ENCODE assay signal across 10 mouse cellular contexts in genomic region chr17:28455098-28455497, GRCm38 (mm10).
DNase-seq lines count a peak whose midpoint lies in the region; ATAC-seq and TF ChIP-seq lines count a peak whose summit lies in the region.
"Had no signal": no experiment of that assay in that cellular context is flagged by ENCODE, and none has a peak within 500 bp of the region (broad histone marks: within the 10 kb centered on the region; RNA-seq: fewer than 3 reads in every experiment).

No protein-coding gene starts in this region.

- H3K4me2 ChIP-seq in kidney, embryonic 14.5 days (replicated peaks; ENCODE audit: low read depth, low read length), result no peak overlapping the region
- no peak overlapping the region for H3K4me2 ChIP-seq in stomach, postnatal 0 days (replicated peaks; ENCODE audit: low read depth)
- H3K4me2 ChIP-seq: limb, embryonic 12.5 days had no signal

- no peak overlapping the region for H3K9ac ChIP-seq in kidney, embryonic 14.5 days (ENCODE audit: low read depth, low read length)
- no peak overlapping the region for H3K9ac ChIP-seq in ES-Bruce4 (ENCODE audit: low read depth, poor library complexity, severe bottlenecking)
- H3K9ac ChIP-seq in stomach, postnatal 0 days (ENCODE audit: low read length), result no peak overlapping the region
- H3K9ac ChIP-seq: limb, embryonic 12.5 days had no signal

- no peaks in the 10 kb centered on the region for H3K36me3 ChIP-seq in kidney, embryonic 14.5 days (ENCODE audit: control insufficient read depth, insufficient read depth, low read length)
- no peaks in the 10 kb centered on the region for H3K36me3 ChIP-seq in ES-Bruce4 (ENCODE audit: control insufficient read depth, insufficient read depth, low read length, poor library complexity, severe bottlenecking)
- H3K36me3 ChIP-seq in stomach, postnatal 0 days (ENCODE audit: control insufficient read depth, insufficient read depth, low read length), result no peaks in the 10 kb centered on the region
- H3K36me3 ChIP-seq: limb, embryonic 12.5 days had no signal

- 70% methylated on average over 4 of the region's 4 CpGs for WGBS in kidney, embryonic 14.5 days
- 35% methylated on average over 4 of the region's 4 CpGs for WGBS in stomach, postnatal 0 days

- no peak for ATAC-seq in kidney, embryonic 14.5 days (ENCODE audit: low FRiP score, low TSS enrichment)
- no peak for ATAC-seq in stomach, postnatal 0 days (ENCODE audit: low FRiP score, low TSS enrichment)

- H3K4me3 ChIP-seq in kidney, embryonic 14.5 days (ENCODE audit: low read length), result no peak overlapping the region
- no peak overlapping the region for H3K4me3 ChIP-seq in ES-Bruce4 (ENCODE audit: low read depth, low read length)
- H3K4me3 ChIP-seq in stomach, postnatal 0 days (ENCODE audit: low read depth, low read length), result no peak overlapping the region
- H3K4me3 ChIP-seq: erythroblast, embryonic 14.5 days; limb, embryonic 12.5 days had no signal

- H3K27ac ChIP-seq in kidney, embryonic 14.5 days (ENCODE audit: low read depth, low read length), result no peak overlapping the region
- H3K27ac ChIP-seq in ES-Bruce4 (ENCODE audit: insufficient read depth, low read length), result no peak overlapping the region
- H3K27ac ChIP-seq in stomach, postnatal 0 days (replicated peaks), result no peak overlapping the region

- H3K27me3 ChIP-seq in kidney, embryonic 14.5 days (ENCODE audit: control insufficient read depth, insufficient read depth, low read length), result no peaks in the 10 kb centered on the region
- H3K27me3 ChIP-seq in ES-Bruce4 (ENCODE audit: control insufficient read depth, insufficient read depth, low read length, poor library complexity, severe bottlenecking), result no peaks in the 10 kb centered on the region
- H3K27me3 ChIP-seq in stomach, postnatal 0 days (ENCODE audit: control insufficient read depth, insufficient read depth, low read length), result no peaks in the 10 kb centered on the region
- H3K27me3 ChIP-seq: limb, embryonic 12.5 days had no signal

- no peak for TF ChIP-seq POLR2A in ES-Bruce4 (IDR thresholded peaks at IDR 0.05; ENCODE audit: insufficient read depth, low read length)

- H3K4me1 ChIP-seq in kidney, embryonic 14.5 days (ENCODE audit: control insufficient read depth, insufficient read depth, low read length), result no peaks in the 10 kb centered on the region
- H3K4me1 ChIP-seq in ES-Bruce4 (ENCODE audit: control insufficient read depth, insufficient read depth, low read length), result peaks cover under 1% of the 10 kb centered on the region
- H3K4me1 ChIP-seq in stomach, postnatal 0 days (replicated peaks; ENCODE audit: control insufficient read depth, insufficient read depth), result 0 out of 2 replicates have a peak, but pooled peaks cover 2% of the 10 kb centered on the region

- peak; percentile 53 for TF ChIP-seq CTCF in ES-Bruce4 (IDR thresholded peaks at IDR 0.05; ENCODE audit: low read depth, low read length)
- TF ChIP-seq CTCF in stomach, postnatal 0 days (IDR thresholded peaks at IDR 0.05; ENCODE audit: low read depth), result peak; percentile 77

- TF ChIP-seq EP300 in ES-Bruce4 (IDR thresholded peaks at IDR 0.05; ENCODE audit: insufficient read depth, low read depth, low read length), result no peak
- TF ChIP-seq EP300 in stomach, postnatal 0 days (optimal IDR thresholded peaks at IDR 0.05), result no peak

- DNase-seq in kidney, postnatal 10 days, result peak; percentile 67
- DNase-seq in ZHBTc4 (ENCODE audit: low read depth, low spot score), result peak; percentile 74
- DNase-seq in induced T-regulatory cell, adult 2 months (ENCODE audit: low read depth), result peak; percentile 76
- peak; percentile 46 for DNase-seq in stomach, postnatal 0 days (ENCODE audit: low spot score)
- no peak for DNase-seq in cerebellum, adult 11 months
- DNase-seq in right cerebral cortex, postnatal 25 days, result no peak

- no peaks in the 10 kb centered on the region for H3K9me3 ChIP-seq in kidney, embryonic 14.5 days (ENCODE audit: control insufficient read depth, low read length)
- no peaks in the 10 kb centered on the region for H3K9me3 ChIP-seq in ES-Bruce4 (replicated peaks; ENCODE audit: control insufficient read depth, insufficient read depth, low read length, poor library complexity, severe bottlenecking)
- H3K9me3 ChIP-seq in stomach, postnatal 0 days (ENCODE audit: control insufficient read depth, low read length), result no peaks in the 10 kb centered on the region
- H3K9me3 ChIP-seq: limb, embryonic 12.5 days had no signal

Comparison
In these comparisons a context has a peak if more than half of its experiments do, and no peak if none do; other contexts are left out.
1. DNase-seq: peak in kidney, postnatal 10 days (single experiment), ZHBTc4 (single experiment), induced T-regulatory cell, adult 2 months (single experiment) and stomach, postnatal 0 days (single experiment); none in cerebellum, adult 11 months (single experiment) and right cerebral cortex, postnatal 25 days (single experiment).